Mouse (Mus musculus): ENCODE data around the gene Ripk1. TPM values are rescaled to one million over a fixed set of nuclear protein-coding genes. Genes with fewer than 3 reads are reported as not detected.

Ripk1 gene
- total and polyA plus RNA-seq, 2 experiments from 2014 or later: 4.8 to 6.4 TPM

DNA sequence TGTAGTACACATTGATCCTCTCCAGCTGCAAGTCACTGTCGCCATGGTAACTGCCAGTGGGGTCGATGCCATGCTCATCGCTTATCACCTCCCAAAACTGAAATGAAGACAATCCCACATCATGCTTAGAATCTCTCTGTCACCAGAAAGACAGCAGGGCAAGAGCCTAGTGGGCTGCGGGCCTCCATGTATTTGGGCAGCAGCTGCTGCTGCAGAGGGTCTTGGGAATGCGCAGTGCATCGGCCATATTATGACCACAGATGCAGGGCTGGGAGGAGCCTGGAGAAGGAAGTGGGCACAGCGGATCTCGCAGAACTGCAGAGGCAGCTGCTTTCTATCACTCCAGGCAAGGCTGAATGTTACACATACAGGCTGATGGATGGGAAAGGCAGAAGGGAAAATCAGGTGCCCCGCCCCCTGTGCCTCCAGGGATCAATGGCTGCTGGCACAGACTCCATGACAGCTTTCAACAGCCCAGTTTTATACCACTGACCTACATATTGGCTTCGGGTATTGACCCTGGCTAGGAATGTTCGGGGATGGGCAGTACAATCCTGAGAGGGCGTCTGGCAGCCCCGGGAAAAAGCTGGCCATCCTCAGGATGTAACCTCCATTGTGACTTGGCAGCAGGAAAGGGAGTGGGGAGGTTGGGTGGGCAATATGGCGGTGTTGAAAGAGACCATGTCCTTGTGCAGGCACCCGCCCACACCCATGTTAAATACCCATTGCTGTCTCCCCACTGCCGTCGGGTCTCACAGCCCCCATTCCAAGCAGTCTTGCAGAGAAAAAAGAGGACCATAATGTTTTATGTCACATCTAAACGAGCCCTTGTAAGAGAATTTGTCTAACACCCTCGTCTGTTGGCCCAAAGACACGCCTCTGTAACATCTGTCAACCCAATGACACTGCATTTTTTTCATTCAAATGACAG lies 74.7 kb downstream of the Ripk1 start:
- Histone ChIP-seq H3K9me3 (ENCODE audit: low read length) (no peaks in the 10 kb centered on the region), H3K36me3 (ENCODE audit: insufficient read depth, low read length) (no peaks in the 10 kb centered on the region; the same call in 1 of the 2 replicates), H3K27ac (peak overlapping the region; percentile 96), H3K4me2 (ENCODE audit: low read depth, low read length) (peak overlapping the region; percentile 78), H3K4me3 (ENCODE audit: low read length) (peak overlapping the region; percentile 91), H3K27me3 (ENCODE audit: insufficient read depth, low read length) (no peaks in the 10 kb centered on the region), H3K9ac (replicated peaks; ENCODE audit: low read length) (peak overlapping the region; percentile 97), H3K4me1 (ENCODE audit: insufficient read depth, low read length) (no peaks in the 10 kb centered on the region)
- peak; percentile 78 for DNase-seq (ENCODE audit: low spot score)
- 12% methylated on average over 20 of the region's 20 CpGs for WGBS
- TF ChIP-seq CTCF (IDR thresholded peaks at IDR 0.05; ENCODE audit: low read depth): no peak
- peak; percentile 76 for ATAC-seq

DNA sequence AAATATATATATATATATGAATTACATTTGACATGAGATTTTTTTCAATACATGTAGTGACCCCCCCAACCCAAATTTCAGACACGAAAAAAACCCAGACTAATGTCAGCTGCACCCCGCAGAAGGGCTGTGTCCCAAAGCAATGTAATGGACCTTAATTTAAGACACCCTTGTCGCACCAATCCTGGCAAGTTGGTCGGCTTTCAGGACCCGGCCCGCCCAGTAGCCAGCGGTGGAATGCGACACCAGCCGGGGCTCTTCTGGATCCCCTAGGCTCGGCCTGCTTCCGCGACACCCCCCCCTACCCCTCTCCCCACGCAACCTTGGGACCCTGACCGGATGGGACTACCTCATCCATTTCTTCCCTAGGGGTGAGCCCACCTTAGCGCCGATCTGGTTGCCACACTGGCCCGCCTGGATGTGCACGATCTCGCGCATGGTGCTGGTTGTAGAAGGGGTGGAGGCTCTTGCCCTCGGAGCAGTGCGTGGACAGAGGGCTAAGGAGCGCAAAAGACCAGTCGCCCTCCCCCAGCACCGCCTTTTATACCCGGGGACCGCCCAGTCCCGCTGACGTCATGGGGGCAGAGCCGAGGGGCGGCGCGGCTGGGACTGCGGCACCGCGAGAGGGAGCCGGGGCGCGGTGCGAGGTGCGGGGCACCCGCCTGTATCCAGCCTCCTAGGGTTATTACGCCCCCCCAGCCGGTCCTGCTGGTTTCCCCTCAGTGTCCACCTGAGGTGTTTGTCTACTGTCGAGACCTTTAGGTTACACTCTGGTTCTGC lies 75.5 kb downstream of the Ripk1 start, which contains the start of gene Tubb2a:
Gene Tubb2a (minus strand): TSS at position 516 of the 780 bp plus-strand sequence.
- Histone ChIP-seq H3K27ac (peak within 1 kb of the TSS; percentile 96), H3K9ac (replicated peaks; ENCODE audit: low read length) (peak within 1 kb of the TSS; percentile 97), H3K9me3 (ENCODE audit: low read length) (no peaks in the 10 kb centered on the region), H3K4me3 (ENCODE audit: low read length) (peak within 1 kb of the TSS; percentile 91), H3K4me1 (ENCODE audit: insufficient read depth, low read length) (no peaks in the 10 kb centered on the region), H3K4me2 (ENCODE audit: low read depth, low read length) (peak within 1 kb of the TSS; percentile 78), H3K36me3 (ENCODE audit: insufficient read depth, low read length) (no peaks in the 10 kb centered on the region; the same call in 1 of the 2 replicates), H3K27me3 (ENCODE audit: insufficient read depth, low read length) (no peaks in the 10 kb centered on the region)
- peak; percentile 45 for TF ChIP-seq CTCF (IDR thresholded peaks at IDR 0.05; ENCODE audit: low read depth)
- peak; percentile 91 for ATAC-seq
- DNase-seq (ENCODE audit: low spot score): peak; percentile 96
- WGBS: under 1% methylated on average over 45 of the region's 45 CpGs

DNA sequence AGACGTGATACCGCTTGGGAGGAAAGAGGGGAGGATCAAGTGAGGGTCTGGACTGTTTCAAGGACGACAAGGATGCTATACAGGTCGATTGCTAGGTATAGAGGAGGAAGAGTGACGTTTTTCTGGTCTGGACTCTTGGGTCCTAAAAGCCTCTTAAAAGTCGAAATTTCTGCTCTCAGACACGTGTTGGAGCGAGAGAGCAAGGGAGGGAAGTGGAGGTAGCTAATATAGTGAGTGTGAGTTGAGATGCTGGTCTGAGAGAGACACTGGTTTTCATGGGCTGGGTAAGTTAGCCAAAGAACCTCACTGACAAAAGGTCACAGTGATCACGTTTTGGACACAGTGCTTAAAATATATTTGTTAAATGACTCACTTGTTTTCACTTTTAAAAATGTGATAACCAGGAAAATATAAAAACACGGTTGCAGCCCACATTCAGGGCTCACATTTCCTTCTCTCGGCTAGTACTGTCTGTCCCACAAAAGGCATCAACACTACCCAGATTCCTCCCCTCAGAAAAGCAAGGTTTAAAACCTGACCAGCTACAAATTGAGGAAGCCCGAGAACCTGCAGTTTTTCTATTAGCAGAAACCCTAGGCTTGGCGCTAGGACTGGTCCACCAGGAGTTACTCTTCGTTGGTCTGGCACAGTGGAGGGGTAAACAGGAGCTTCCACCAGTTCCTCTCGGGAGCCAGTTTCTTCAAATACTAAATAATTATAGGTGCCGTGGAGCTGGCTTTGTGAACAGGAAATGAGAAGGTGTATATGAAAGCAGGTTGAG lies 76.5 kb downstream of the Ripk1 start:
- no peaks in the 10 kb centered on the region; the same call in 1 of the 2 replicates for H3K36me3 ChIP-seq (ENCODE audit: insufficient read depth, low read length)
- H3K4me2 ChIP-seq (ENCODE audit: low read depth, low read length): peak overlapping the region; percentile 78
- H3K4me3 ChIP-seq (ENCODE audit: low read length): peak overlapping the region; percentile 91
- TF ChIP-seq CTCF (IDR thresholded peaks at IDR 0.05; ENCODE audit: low read depth): no peak
- ATAC-seq (peak; percentile 16; the same call in 1 of the 2 replicates), DNase-seq (ENCODE audit: low spot score) (no peak)
- WGBS: 40% methylated on average over 16 of the region's 16 CpGs
- H3K4me1 ChIP-seq (ENCODE audit: insufficient read depth, low read length): no peaks in the 10 kb centered on the region
- H3K27me3 ChIP-seq (ENCODE audit: insufficient read depth, low read length): no peaks in the 10 kb centered on the region
- peak overlapping the region; percentile 97 for H3K9ac ChIP-seq (replicated peaks; ENCODE audit: low read length)
- H3K27ac ChIP-seq: peak overlapping the region; percentile 96
- H3K9me3 ChIP-seq (ENCODE audit: low read length): no peaks in the 10 kb centered on the region

DNA sequence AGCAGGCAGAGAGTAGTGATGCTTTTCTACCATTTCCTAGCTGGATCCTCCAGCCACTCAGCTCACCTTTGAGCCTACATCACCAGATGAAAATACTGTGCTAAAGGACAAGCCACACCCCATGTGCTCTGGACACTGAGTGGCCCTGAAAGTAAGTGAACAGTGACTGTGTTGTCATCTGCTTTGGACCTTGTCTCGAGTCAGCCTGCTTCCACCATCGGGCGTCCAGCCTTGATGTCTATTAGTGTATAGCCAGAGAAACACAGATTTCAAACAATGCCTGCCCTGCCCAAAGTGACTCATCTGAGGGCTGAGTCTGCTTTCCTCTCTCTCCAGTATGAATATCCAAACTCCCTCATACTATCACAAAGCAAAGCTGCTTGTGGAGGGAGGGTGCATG lies 77.6 kb downstream of the Ripk1 start:
- DNase-seq (ENCODE audit: low spot score): no peak
- TF ChIP-seq CTCF (IDR thresholded peaks at IDR 0.05; ENCODE audit: low read depth): no peak
- no peaks in the 10 kb centered on the region for H3K9me3 ChIP-seq (ENCODE audit: low read length)
- H3K27ac ChIP-seq: no peak overlapping the region
- H3K4me1 ChIP-seq (ENCODE audit: insufficient read depth, low read length): no peaks in the 10 kb centered on the region
- no peak overlapping the region for H3K4me2 ChIP-seq (ENCODE audit: low read depth, low read length)
- no peak overlapping the region for H3K4me3 ChIP-seq (ENCODE audit: low read length)
- 84% methylated on average over 3 of the region's 3 CpGs for WGBS
- H3K27me3 ChIP-seq (ENCODE audit: insufficient read depth, low read length): no peaks in the 10 kb centered on the region
- no peaks in the 10 kb centered on the region for H3K36me3 ChIP-seq (ENCODE audit: insufficient read depth, low read length)
- no peak for ATAC-seq
- no peak overlapping the region for H3K9ac ChIP-seq (replicated peaks; ENCODE audit: low read length)

DNA sequence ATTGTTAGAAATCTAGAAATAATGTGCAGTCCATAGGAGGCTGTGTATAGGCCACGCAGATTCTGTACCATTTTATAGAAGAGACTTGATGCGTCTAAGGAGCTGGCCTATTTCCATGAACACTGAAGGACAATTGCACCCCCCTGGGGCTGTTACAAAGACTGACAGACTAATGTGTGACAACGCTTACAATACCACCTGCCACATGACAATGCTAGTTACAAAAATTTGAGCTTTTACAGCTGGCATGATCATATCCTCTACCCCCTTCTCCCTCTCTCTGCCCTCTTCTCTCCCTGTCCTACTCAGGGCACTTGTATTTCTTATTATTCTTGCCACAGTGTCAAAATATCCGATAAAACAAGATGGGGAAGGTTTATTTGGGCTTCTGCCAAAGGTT lies 79.8 kb downstream of the Ripk1 start:
- peaks cover 4% of the 10 kb centered on the region for H3K4me1 ChIP-seq (ENCODE audit: insufficient read depth, low read length)
- no peak for DNase-seq (ENCODE audit: low spot score)

More for the DNA sequence above, 79.8 kb downstream of the Ripk1 start:
- 50% methylated on average over 4 of the region's 4 CpGs for WGBS
- no peak overlapping the region for H3K4me3 ChIP-seq (ENCODE audit: low read length)
- no peak for TF ChIP-seq CTCF (IDR thresholded peaks at IDR 0.05; ENCODE audit: low read depth)
- H3K9me3 ChIP-seq (ENCODE audit: low read length): no peaks in the 10 kb centered on the region
- H3K4me2 ChIP-seq (ENCODE audit: low read depth, low read length): no peak overlapping the region
- H3K36me3 ChIP-seq (ENCODE audit: insufficient read depth, low read length): no peaks in the 10 kb centered on the region
- no peak overlapping the region for H3K9ac ChIP-seq (replicated peaks; ENCODE audit: low read length)
- no peak overlapping the region for H3K27ac ChIP-seq
- no peak for ATAC-seq
- H3K27me3 ChIP-seq (ENCODE audit: insufficient read depth, low read length): no peaks in the 10 kb centered on the region
